Mouse (Mus musculus) MEL (cell line): ENCODE measurements around the gene Kcnab3. TPM values are rescaled to one million over a fixed set of nuclear protein-coding genes. Genes with fewer than 3 reads are reported as not detected.

Experiments used
- DNase-seq: peaks from one replicate; pipeline ENCODE4 v3.0.0; 2011; ENCODE audit warnings: low read depth, low spot score
- H3K27ac ChIP-seq: 2 replicates; pipeline ENCODE4 v1.5.1; 2012; ENCODE audit warnings: low read depth, mild to moderate bottlenecking, control low read depth, low read length, moderate library complexity; ENCODE audit not compliant: control insufficient read depth
- H3K27me3 ChIP-seq, 2 experiments: fragments of 150-350 bp in 1 of 2; sonication (generic) in 1 of 2; 2 replicates each; pipeline ENCODE4 v1.6.1; 2012; ENCODE audit warnings: low read length in 2 of 2, mild to moderate bottlenecking in 2 of 2, improper control_type of control experiment in 1 of 2, moderate library complexity in 1 of 2; ENCODE audit not compliant: insufficient read depth in 2 of 2, control insufficient read depth in 1 of 2
- H3K36me3 ChIP-seq, 2 experiments: 2 replicates each; pipeline ENCODE4 v1.6.1; 2012 to 2014; ENCODE audit warnings: low read length in 2 of 2, improper control_type of control experiment in 1 of 2, inconsistent platforms in 1 of 2, mild to moderate bottlenecking in 1 of 2; ENCODE audit not compliant: insufficient read depth in 2 of 2, control insufficient read depth in 1 of 2
- H3K4me1 ChIP-seq, 2 experiments: fragments of 150-350 bp in 1 of 2; sonication (generic) in 1 of 2; 2 replicates each; pipeline ENCODE4 v1.6.1; 2012; ENCODE audit warnings: low read length in 2 of 2, improper control_type of control experiment in 1 of 2, mild to moderate bottlenecking in 1 of 2; ENCODE audit not compliant: insufficient read depth in 2 of 2, control insufficient read depth in 1 of 2
- H3K4me3 ChIP-seq, 2 experiments: fragments of 150-350 bp in 1 of 2; sonication (generic) in 1 of 2; 2 replicates each; pipeline ENCODE4 v1.5.1; 2012; ENCODE audit warnings: low read depth in 2 of 2, low read length in 2 of 2, mild to moderate bottlenecking in 2 of 2, moderate library complexity in 2 of 2, control low read depth in 1 of 2, improper control_type of control experiment in 1 of 2; ENCODE audit not compliant: control insufficient read depth in 1 of 2, insufficient read depth in 1 of 2
- H3K79me2 ChIP-seq: 2 replicates; pipeline ENCODE4 v1.6.1; 2012; ENCODE audit warnings: mild to moderate bottlenecking, low read length, moderate library complexity; ENCODE audit not compliant: control insufficient read depth, poor library complexity, insufficient read depth
- H3K9ac ChIP-seq: 2 replicates; pipeline ENCODE4 v1.6.1; 2012; ENCODE audit warnings: low read depth, mild to moderate bottlenecking, control low read depth, low read length, moderate library complexity; ENCODE audit not compliant: control insufficient read depth, poor library complexity, severe bottlenecking
- H3K9me3 ChIP-seq: fragments of 150-350 bp; sonication (generic); replicated peaks from 2 replicates; pipeline ENCODE4 v1.6.1; 2012; ENCODE audit warnings: mild to moderate bottlenecking, low read length, improper control_type of control experiment, moderate library complexity; ENCODE audit not compliant: insufficient read depth
- BHLHE40 ChIP-seq: IDR thresholded peaks from 2 replicates; pipeline ENCODE4 v1.6.1; 2012; ENCODE audit warnings: low read depth, mild to moderate bottlenecking, inconsistent platforms, low read length, improper control_type of control experiment, borderline replicate concordance
- CHD1 ChIP-seq: IDR thresholded peaks from 2 replicates; pipeline ENCODE4 v1.6.1; 2012; ENCODE audit warnings: low read depth, mild to moderate bottlenecking, inconsistent platforms, low read length, improper control_type of control experiment
- CHD2 ChIP-seq: IDR thresholded peaks from 2 replicates; pipeline ENCODE4 v1.6.1; 2011; ENCODE audit warnings: low read length, improper control_type of control experiment
- CTCF ChIP-seq, 3 experiments: IDR thresholded peaks in 2 of 3; conservative IDR thresholded peaks in 1 of 3; 2 replicates each; pipeline ENCODE4 v1.5.1; 2011 to 2012; ENCODE audit warnings: low read length in 3 of 3, low read depth in 2 of 3, mild to moderate bottlenecking in 2 of 3, improper control_type of control experiment in 1 of 3, inconsistent platforms in 1 of 3, mixed read lengths in 1 of 3, moderate library complexity in 1 of 3; ENCODE audit not compliant: control insufficient read depth in 1 of 3, insufficient read depth in 1 of 3, poor library complexity in 1 of 3, severe bottlenecking in 1 of 3
- ELF1 ChIP-seq: IDR thresholded peaks from 2 replicates; pipeline ENCODE4 v1.6.1; 2014; ENCODE audit warnings: low read depth, mild to moderate bottlenecking, inconsistent platforms, low read length, improper control_type of control experiment, moderate library complexity
- EP300 ChIP-seq, 2 experiments: IDR thresholded peaks; 2 replicates each; pipeline ENCODE4 v1.6.1; 2011; ENCODE audit warnings: improper control_type of control experiment in 2 of 2, low read length in 2 of 2, low read depth in 1 of 2, mild to moderate bottlenecking in 1 of 2
- ETS1 ChIP-seq: IDR thresholded peaks from 2 replicates; pipeline ENCODE4 v1.6.1; 2012; ENCODE audit warnings: low read depth, mild to moderate bottlenecking, inconsistent platforms, low read length, improper control_type of control experiment, moderate library complexity
- GABPA ChIP-seq: IDR thresholded peaks from 2 replicates; pipeline ENCODE4 v1.6.1; 2012; ENCODE audit warnings: low read depth, mild to moderate bottlenecking, inconsistent platforms, low read length, improper control_type of control experiment, moderate library complexity
- GATA1 ChIP-seq: IDR thresholded peaks from 2 replicates; pipeline ENCODE4 v1.6.1; 2011; ENCODE audit warnings: low read depth, low read length, improper control_type of control experiment
- HCFC1 ChIP-seq: IDR thresholded peaks from 2 replicates; pipeline ENCODE4 v1.6.1; 2012; ENCODE audit warnings: low read depth, mild to moderate bottlenecking, inconsistent platforms, low read length, improper control_type of control experiment, moderate library complexity
- JUND ChIP-seq: IDR thresholded peaks from 2 replicates; pipeline ENCODE4 v1.6.1; 2011; ENCODE audit warnings: low read depth, mild to moderate bottlenecking, improper control_type of control experiment, low read length
- KAT2A ChIP-seq: conservative IDR thresholded peaks from 2 replicates; pipeline ENCODE4 v1.6.1; 2012; ENCODE audit warnings: low read depth, low read length, improper control_type of control experiment, inconsistent platforms
- MAFK ChIP-seq: IDR thresholded peaks from 2 replicates; pipeline ENCODE4 v1.6.1; 2011; ENCODE audit warnings: low read depth, mild to moderate bottlenecking, low read length, improper control_type of control experiment, borderline replicate concordance
- MAX ChIP-seq: IDR thresholded peaks from 2 replicates; pipeline ENCODE4 v1.6.1; 2011; ENCODE audit warnings: low read length, improper control_type of control experiment
- MAZ ChIP-seq: IDR thresholded peaks from 2 replicates; pipeline ENCODE4 v1.6.1; 2012; ENCODE audit warnings: low read depth, mild to moderate bottlenecking, inconsistent platforms, low read length, improper control_type of control experiment
- MEF2A ChIP-seq: IDR thresholded peaks from 2 replicates; pipeline ENCODE4 v1.6.1; 2014; ENCODE audit warnings: low read depth, mild to moderate bottlenecking, inconsistent platforms, low read length, improper control_type of control experiment; ENCODE audit not compliant: poor library complexity, insufficient replicate concordance, severe bottlenecking; ENCODE audit errors: extremely low read depth
- MXI1 ChIP-seq: IDR thresholded peaks from 2 replicates; pipeline ENCODE4 v1.6.1; 2011; ENCODE audit warnings: mild to moderate bottlenecking, low read depth, low read length, improper control_type of control experiment
- MYB ChIP-seq: IDR thresholded peaks from 2 replicates; pipeline ENCODE4 v1.6.1; 2011; ENCODE audit warnings: mild to moderate bottlenecking, low read depth, low read length, improper control_type of control experiment
- MYC ChIP-seq: IDR thresholded peaks from 2 replicates; pipeline ENCODE4 v1.6.1; 2011; ENCODE audit warnings: low read depth, mild to moderate bottlenecking, low read length, improper control_type of control experiment, moderate library complexity
- NELFE ChIP-seq: IDR thresholded peaks from 2 replicates; pipeline ENCODE4 v1.6.1; 2011; ENCODE audit warnings: low read depth, low read length, improper control_type of control experiment
- POLR2A ChIP-seq, 2 experiments: IDR thresholded peaks; 2 replicates each; pipeline ENCODE4 v1.6.1; 2011 to 2012; ENCODE audit warnings: low read length in 2 of 2, mild to moderate bottlenecking in 2 of 2, control low read depth in 1 of 2, improper control_type of control experiment in 1 of 2, low read depth in 1 of 2, moderate library complexity in 1 of 2; ENCODE audit not compliant: control insufficient read depth in 1 of 2, insufficient read depth in 1 of 2, poor library complexity in 1 of 2
- POLR2AphosphoS2 ChIP-seq: IDR thresholded peaks from 2 replicates; pipeline ENCODE4 v1.6.1; 2011; ENCODE audit warnings: low read length, improper control_type of control experiment
- POLR2AphosphoS5 ChIP-seq: IDR thresholded peaks from 2 replicates; pipeline ENCODE4 v1.6.1; 2012; ENCODE audit warnings: low read depth, borderline replicate concordance, mild to moderate bottlenecking, inconsistent platforms, low read length, moderate library complexity, mixed read lengths
- RAD21 ChIP-seq: IDR thresholded peaks from 2 replicates; pipeline ENCODE4 v1.6.1; 2011; ENCODE audit warnings: mild to moderate bottlenecking, low read depth, low read length, improper control_type of control experiment
- RCOR1 ChIP-seq: IDR thresholded peaks from 2 replicates; pipeline ENCODE4 v1.6.1; 2012; ENCODE audit warnings: low read depth, mild to moderate bottlenecking, inconsistent platforms, low read length, improper control_type of control experiment
- SMC3 ChIP-seq: IDR thresholded peaks from 2 replicates; pipeline ENCODE4 v1.6.1; 2011; ENCODE audit warnings: low read depth, low read length, improper control_type of control experiment
- TAL1 ChIP-seq: IDR thresholded peaks from 2 replicates; pipeline ENCODE4 v1.6.1; 2012; ENCODE audit warnings: mild to moderate bottlenecking, inconsistent platforms, low read length, moderate library complexity, mixed read lengths
- TCF12 ChIP-seq: IDR thresholded peaks from 2 replicates; pipeline ENCODE4 v1.6.1; 2014; ENCODE audit warnings: low read depth, mild to moderate bottlenecking, inconsistent platforms, low read length, improper control_type of control experiment, moderate library complexity
- UBTF ChIP-seq: IDR thresholded peaks from 2 replicates; pipeline ENCODE4 v1.6.1; 2012; ENCODE audit warnings: low read depth, mild to moderate bottlenecking, inconsistent platforms, low read length, improper control_type of control experiment, moderate library complexity, borderline replicate concordance; ENCODE audit not compliant: insufficient read depth
- USF1 ChIP-seq: IDR thresholded peaks from 2 replicates; pipeline ENCODE4 v1.6.1; 2014; ENCODE audit warnings: low read depth, mild to moderate bottlenecking, inconsistent platforms, low read length, improper control_type of control experiment, moderate library complexity
- USF2 ChIP-seq, 2 experiments: IDR thresholded peaks; 2 replicates each; pipeline ENCODE4 v1.6.1; 2011 to 2012; ENCODE audit warnings: improper control_type of control experiment in 2 of 2, low read length in 2 of 2, borderline replicate concordance in 1 of 2, inconsistent platforms in 1 of 2, low read depth in 1 of 2, mild to moderate bottlenecking in 1 of 2; ENCODE audit not compliant: insufficient read depth in 1 of 2
- ZC3H11A ChIP-seq: IDR thresholded peaks from 2 replicates; pipeline ENCODE4 v1.6.1; 2012; ENCODE audit warnings: low read depth, mild to moderate bottlenecking, inconsistent platforms, low read length, improper control_type of control experiment
- ZKSCAN1 ChIP-seq: IDR thresholded peaks from 2 replicates; pipeline ENCODE4 v1.6.1; 2012; ENCODE audit warnings: low read depth, mild to moderate bottlenecking, inconsistent platforms, low read length, improper control_type of control experiment, moderate library complexity
- ZMIZ1 ChIP-seq: IDR thresholded peaks from 2 replicates; pipeline ENCODE4 v1.6.1; 2012; ENCODE audit warnings: low read depth, mild to moderate bottlenecking, inconsistent platforms, low read length, improper control_type of control experiment, moderate library complexity
- ZNF384 ChIP-seq: IDR thresholded peaks from 2 replicates; pipeline ENCODE4 v1.6.1; 2012; ENCODE audit warnings: low read depth, mild to moderate bottlenecking, inconsistent platforms, low read length, improper control_type of control experiment
- polyA plus RNA-seq, 2 experiments: library from polyadenylated mRNA; stranded (reverse) in 1 of 2; unstranded in 1 of 2; fragments of >175 nt in 1 of 2; fragments of >200 nt in 1 of 2; gene quantifications; 2 replicates each; pipeline versions ENCODE4 v1.2.1 to v1.2.4; 2012; ENCODE audit warnings: low replicate concordance in 2 of 2, low read depth in 1 of 2; ENCODE audit not compliant: insufficient read length in 2 of 2, insufficient read depth in 1 of 2, missing spikeins in 1 of 2
- total RNA-seq: library from RNA; depleted of rRNA; stranded (reverse); fragments of 300-350 nt; gene quantifications from 2 replicates; pipeline ENCODE4 v1.2.3, GENCODE M21; 2012

The Kcnab3 gene
- total and polyA plus RNA-seq, 3 experiments = 3.8 to 6.2 TPM; not detected in 1

DNA sequence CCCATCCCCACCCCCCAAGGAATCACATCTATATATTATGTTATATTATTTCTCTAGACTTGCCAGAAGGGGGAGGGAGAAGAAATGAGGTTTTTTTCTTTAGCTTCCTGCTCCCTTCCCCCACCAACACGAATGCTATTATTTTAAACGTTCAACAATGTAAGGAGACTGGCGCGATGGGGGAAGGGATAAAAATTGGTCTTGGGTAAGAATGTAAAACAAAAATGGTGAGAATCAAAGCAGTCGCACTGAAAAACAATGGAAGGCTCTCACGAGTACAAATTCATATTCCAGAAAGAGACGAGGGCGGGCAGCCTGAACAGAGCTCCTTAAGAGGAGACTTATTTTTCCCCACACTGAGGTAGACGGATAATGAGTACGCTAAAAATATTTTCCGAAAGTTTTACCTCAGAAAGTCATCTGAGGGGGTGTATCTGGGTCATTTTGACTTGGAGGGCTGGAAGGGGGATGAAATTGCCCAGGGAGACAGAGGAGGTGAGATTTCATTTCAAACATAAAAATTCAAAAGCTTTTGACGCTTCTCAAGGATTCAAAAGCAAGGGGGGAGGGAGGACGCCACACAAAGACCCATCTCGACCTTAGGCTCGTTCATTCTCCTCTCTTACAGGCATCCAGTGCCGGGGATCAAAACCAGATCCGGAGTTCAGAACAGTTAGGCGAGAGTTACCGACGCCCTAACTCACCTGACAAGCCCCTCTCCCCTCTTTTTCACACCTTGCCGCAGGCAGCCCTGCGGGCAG lies 41.0 kb downstream of the Kcnab3 start:
- Histone ChIP-seq H3K9ac (peak overlapping the region; percentile 88), H3K27me3 (no peaks in the 10 kb centered on the region), H3K4me3 (peak overlapping the region; percentile 50 to 76), H3K36me3 (peaks cover 0 to 15% of the 10 kb centered on the region in 2 experiments; a peak in 2 of 4 replicates), H3K4me1 (peaks cover 13 to 30% of the 10 kb centered on the region in 2 experiments), H3K27ac (peak overlapping the region; percentile 83), H3K79me2 (peaks cover 15% of the 10 kb centered on the region), H3K9me3 (no peaks in the 10 kb centered on the region)
- no peak for DNase-seq
- peak; percentile 43; the same call in 1 of the 2 replicates for TF ChIP-seq MXI1
- no peak for TF ChIP-seq RAD21
- TF ChIP-seq MAX = peak; percentile 41; the same call in 1 of the 2 replicates
- no peak for TF ChIP-seq MEF2A
- peak; percentile 83 for TF ChIP-seq CHD2
- TF ChIP-seq KAT2A = no peak
- TF ChIP-seq ELF1 = 0 out of 2 replicates have a peak, but pooled peaks have one; percentile 4
- no peak for TF ChIP-seq RCOR1
- no peak for TF ChIP-seq CTCF (IDR thresholded peaks at IDR 0.05 in 2 of 3, conservative IDR thresholded peaks at IDR 0.05 in 1 of 3; ENCODE audit: control insufficient read depth in 1 of 3, insufficient read depth in 1 of 3, low read depth in 2 of 3, low read length in 3 of 3, poor library complexity in 1 of 3, severe bottlenecking in 1 of 3)
- TF ChIP-seq ZC3H11A = no peak
- TF ChIP-seq MAZ = no peak; the same call in 1 of the 2 replicates
- TF ChIP-seq GABPA = no peak
- TF ChIP-seq ETS1 = peak; percentile 60; the same call in 1 of the 2 replicates
- TF ChIP-seq BHLHE40 = peak; percentile 3; the same call in 1 of the 2 replicates
- no peak for TF ChIP-seq POLR2AphosphoS5
- TF ChIP-seq USF2 (IDR thresholded peaks at IDR 0.05; ENCODE audit: borderline replicate concordance in 1 of 2, insufficient read depth in 1 of 2, low read depth in 1 of 2, low read length in 2 of 2) = no peak
- TF ChIP-seq MAFK = no peak
- peak; percentile 58 for TF ChIP-seq TCF12
- no peak for TF ChIP-seq USF1
- TF ChIP-seq CHD1 = 0 out of 2 replicates have a peak, but pooled peaks have one; percentile 86
- TF ChIP-seq TAL1 = no peak
- TF ChIP-seq NELFE = peak; percentile 5; the same call in 1 of the 2 replicates
- TF ChIP-seq ZMIZ1 = no peak
- TF ChIP-seq ZNF384 = peak; percentile 91
- TF ChIP-seq POLR2AphosphoS2 = no peak
- TF ChIP-seq SMC3 = no peak; the same call in 1 of the 2 replicates
- no peak; the same call in none of the 2 replicates for TF ChIP-seq HCFC1
- no peak for TF ChIP-seq ZKSCAN1
- TF ChIP-seq GATA1 = no peak; the same call in 1 of the 2 replicates
- TF ChIP-seq UBTF = no peak
- no peak for TF ChIP-seq MYB
- peak in 1 of 2 experiments; percentile 37; a peak in 1 of 4 replicates for TF ChIP-seq POLR2A (IDR thresholded peaks at IDR 0.05; ENCODE audit: control insufficient read depth in 1 of 2, insufficient read depth in 1 of 2, low read depth in 1 of 2, low read length in 2 of 2, poor library complexity in 1 of 2)
- peak in 1 of 2 experiments; percentile 28; a peak in 3 of 4 replicates for TF ChIP-seq EP300 (IDR thresholded peaks at IDR 0.05; ENCODE audit: low read depth in 1 of 2, low read length in 2 of 2)
- TF ChIP-seq MYC = no peak
- no peak for TF ChIP-seq JUND
